Mouse (Mus musculus): ENCODE data around the gene Ear14.
"Not testable (repeated sequence)": the region's sequence is repeated elsewhere in the genome, so short reads cannot be mapped to it uniquely, and the experiment has no call there.

DNA sequence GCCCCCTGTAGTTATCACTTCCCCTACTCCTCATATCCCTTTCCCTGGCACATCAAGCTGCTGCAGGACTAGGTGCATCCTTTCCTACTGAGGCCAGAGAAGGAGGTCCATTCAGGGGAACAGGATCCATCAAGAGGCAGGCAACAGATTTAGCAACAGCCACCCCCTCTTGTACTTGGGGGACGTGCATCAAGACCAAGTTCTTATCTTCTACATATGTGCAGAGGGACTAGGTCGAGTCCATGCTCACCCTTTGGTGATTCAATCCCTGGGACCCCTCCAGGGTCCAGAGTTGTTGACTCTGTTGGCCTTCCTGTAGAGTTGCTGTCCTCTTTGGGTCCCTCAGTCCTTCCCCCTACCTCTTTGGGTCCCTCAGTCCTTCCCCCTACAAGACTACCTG lies 22.1 kb upstream of the Ear14 start:
- not testable (repeated sequence) for TF ChIP-seq CTCF (IDR thresholded peaks at IDR 0.05; ENCODE audit: extremely low read depth, insufficient read depth, insufficient read length, insufficient replicate concordance); POLR2A (IDR thresholded peaks at IDR 0.05; ENCODE audit: low read depth, low read length)

All from spleen, adult 2 months (tissue).